Mouse (Mus musculus) testis, postnatal 14 days (tissue): ENCODE results near the gene Astl.

ENCODE experiments used
- DNase-seq: peaks from one replicate; pipeline ENCODE4 v3.0.0; 2021; ENCODE audit warnings: low spot score

Gene Astl

GRCm38 (mm10) chr2:127367126-127367820 is 28.8 kb downstream of the Astl start:
- DNase-seq: no peak

- no peak for DNase-seq
Measured at GRCm38 (mm10) chr2:127369703-127370376, 31.4 kb downstream of the Astl start.

- no peak for DNase-seq
Measured at GRCm38 (mm10) chr2:127370561-127371483, 32.4 kb downstream of the Astl start.

- no peak for DNase-seq
Measured at GRCm38 (mm10) chr2:127371484-127371861, 33.0 kb downstream of the Astl start.

GRCm38 (mm10) chr2:127372082-127372481 is 33.6 kb downstream of the Astl start:
- no peak for DNase-seq

GRCm38 (mm10) chr2:127374131-127374530 is 35.7 kb downstream of the Astl start:
- no peak for DNase-seq

- no peak for DNase-seq
Measured at GRCm38 (mm10) chr2:127375087-127375486, 36.6 kb downstream of the Astl start.

GRCm38 (mm10) chr2:127375759-127376341 is 37.4 kb downstream of the Astl start:
- no peak for DNase-seq

GRCm38 (mm10) chr2:127376423-127377051 is 38.1 kb downstream of the Astl start:
- DNase-seq: no peak

GRCm38 (mm10) chr2:127377942-127378610 is 39.6 kb downstream of the Astl start:
- no peak for DNase-seq

- no peak for DNase-seq
Measured at GRCm38 (mm10) chr2:127378611-127378990, 40.2 kb downstream of the Astl start.

GRCm38 (mm10) chr2:127379250-127379649 is 40.8 kb downstream of the Astl start:
- DNase-seq: no peak

- DNase-seq: no peak
Measured at GRCm38 (mm10) chr2:127383881-127384280, 45.4 kb downstream of the Astl start.

- DNase-seq: no peak
Measured at GRCm38 (mm10) chr2:127387521-127387920, 49.1 kb downstream of the Astl start.

GRCm38 (mm10) chr2:127390352-127390751 is 51.9 kb downstream of the Astl start:
- no peak for DNase-seq

GRCm38 (mm10) chr2:127390846-127391245 is 52.4 kb downstream of the Astl start:
- no peak for DNase-seq

- DNase-seq: no peak
Measured at GRCm38 (mm10) chr2:127391323-127391722, 52.9 kb downstream of the Astl start.

- DNase-seq: no peak
Measured at GRCm38 (mm10) chr2:127394606-127395161, 56.2 kb downstream of the Astl start.

- no peak for DNase-seq
Measured at GRCm38 (mm10) chr2:127398738-127399137, 60.3 kb downstream of the Astl start.
